Comparison of ENCODE assay signal across 8 mouse cellular contexts in the genomic region with DNA sequence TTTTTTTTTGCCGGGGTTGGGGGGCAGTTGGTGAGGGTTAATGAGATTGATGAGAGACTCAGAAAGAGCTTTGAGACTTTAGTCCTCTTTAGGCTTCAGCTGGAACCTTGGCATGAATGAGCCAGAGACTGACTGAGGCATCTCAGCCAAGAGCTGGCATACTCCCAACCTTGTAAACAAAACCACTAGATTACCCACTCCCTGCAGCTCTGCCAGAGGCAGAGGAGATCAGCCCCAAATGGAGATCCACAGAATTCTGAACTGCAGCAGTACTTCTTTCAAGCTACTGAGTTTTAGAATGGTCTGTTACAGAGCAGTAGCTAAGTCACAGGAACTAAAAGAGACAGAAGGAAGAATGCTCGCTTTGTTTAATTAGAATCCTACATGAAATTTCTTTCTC. TPM values are rescaled to one million over a fixed set of nuclear protein-coding genes. Genes with fewer than 3 reads are reported as not detected.
A peak's percentile ranks its signal among the peaks of the same experiment; 100 is the strongest.
DNase-seq lines count a peak whose midpoint lies in the region; TF ChIP-seq lines count a peak whose summit lies in the region.
"Had no signal": no experiment of that assay in that cellular context is flagged by ENCODE, and none has a peak within 500 bp of the region (broad histone marks: within the 10 kb centered on the region; RNA-seq: fewer than 3 reads in every experiment).

No protein-coding gene starts in this region.

- peak; percentile 77 for DNase-seq in liver, adult 2 months (ENCODE audit: extremely low read depth, low read depth, low spot score)
- DNase-seq in liver: no peak
- DNase-seq in brain, embryonic 14.5 days (ENCODE audit: low read depth): peak; percentile 90
- DNase-seq in cerebellum, postnatal 36 days: peak; percentile 47 to 53
- peak; percentile 70 for DNase-seq in lung, postnatal 10 days
- no peak for DNase-seq in spleen, adult 18-20 months
- no peak for DNase-seq in thymus, adult 2 months
- DNase-seq: liver, embryonic 13.5 days had no signal

- no peak overlapping the region for H3K9ac ChIP-seq in liver, adult 2 months (ENCODE audit: low read depth, low read length)
- H3K9ac ChIP-seq: liver, embryonic 13.5 days had no signal

- no peak overlapping the region for H3K4me3 ChIP-seq in liver, adult 2 months (ENCODE audit: insufficient read depth, low read depth, low read length)
- H3K4me3 ChIP-seq in thymus, adult 2 months (ENCODE audit: control insufficient read depth, insufficient read depth, low read length): no peak overlapping the region
- H3K4me3 ChIP-seq: liver, embryonic 13.5 days had no signal

- 57% methylated on average over 2 of the region's 2 CpGs for WGBS in liver, adult 2 months
- 90% methylated on average over 2 of the region's 2 CpGs for WGBS in thymus, adult 2 months

- no peaks in the 10 kb centered on the region; the same call in 1 of the 2 replicates for H3K4me1 ChIP-seq in liver, adult 2 months (ENCODE audit: control insufficient read depth, insufficient read depth, low read length)
- no peaks in the 10 kb centered on the region for H3K4me1 ChIP-seq in thymus, adult 2 months (replicated peaks; ENCODE audit: control insufficient read depth, insufficient read depth, low read length)
- H3K4me1 ChIP-seq: liver, embryonic 13.5 days had no signal

- no peaks in the 10 kb centered on the region for H3K27me3 ChIP-seq in liver, adult 2 months (ENCODE audit: control insufficient read depth, insufficient read depth, low read length)
- H3K27me3 ChIP-seq in thymus, adult 2 months (ENCODE audit: control insufficient read depth, insufficient read depth, low read length): no peaks in the 10 kb centered on the region
- H3K27me3 ChIP-seq: liver, embryonic 13.5 days had no signal

- no peaks in the 10 kb centered on the region for H3K36me3 ChIP-seq in liver, adult 2 months (ENCODE audit: control insufficient read depth, insufficient read depth, low read length)
- H3K36me3 ChIP-seq in thymus, adult 2 months (ENCODE audit: control insufficient read depth, insufficient read depth, low read length): no peaks in the 10 kb centered on the region
- H3K36me3 ChIP-seq: liver, embryonic 13.5 days had no signal

- no peaks in the 10 kb centered on the region for H3K79me2 ChIP-seq in liver, adult 2 months (ENCODE audit: control insufficient read depth, insufficient read depth, low read length)

- no peak overlapping the region for H3K27ac ChIP-seq in liver, adult 2 months (replicated peaks; ENCODE audit: insufficient read depth, low read depth, low read length)
- H3K27ac ChIP-seq in thymus, adult 2 months (ENCODE audit: control insufficient read depth, insufficient read depth, low read length): no peak overlapping the region
- H3K27ac ChIP-seq: liver, embryonic 13.5 days had no signal

- no peak for TF ChIP-seq CTCF in liver, adult 2 months (IDR thresholded peaks at IDR 0.05; ENCODE audit: low read depth, low read length)
- TF ChIP-seq CTCF in brain, embryonic 14.5 days (IDR thresholded peaks at IDR 0.05; ENCODE audit: borderline replicate concordance, extremely low read depth, insufficient read depth, insufficient read length): no peak
- no peak for TF ChIP-seq CTCF in thymus, adult 2 months (IDR thresholded peaks at IDR 0.05; ENCODE audit: borderline replicate concordance, control insufficient read depth, extremely low read depth, insufficient read depth, low read length, poor library complexity)

- TF ChIP-seq POLR2A in liver, adult 2 months (IDR thresholded peaks at IDR 0.05; ENCODE audit: extremely low read depth, insufficient read depth, low read length): no peak
- no peak for TF ChIP-seq POLR2A in brain, embryonic 14.5 days (IDR thresholded peaks at IDR 0.05; ENCODE audit: borderline replicate concordance, extremely low read depth, insufficient read depth, insufficient read length, poor library complexity, severe bottlenecking)
- TF ChIP-seq POLR2A in thymus, adult 2 months (IDR thresholded peaks at IDR 0.05; ENCODE audit: control insufficient read depth, extremely low read depth, insufficient read depth, low read length, poor library complexity): no peak

RNA-seq across cellular contexts. Expression of gene Sycp3, which starts 8.1 kb away (rescaled TPM):
- not detected in 2 replicates for total RNA-seq in liver, adult 2 months (2014; rRNA removed)
- not detected in 2 replicates for polyA plus RNA-seq in liver, adult 2 months (2012; rRNA removed)
- polyA plus RNA-seq in brain, embryonic 14.5 days (2012; rRNA removed): 0.23 TPM in 1 of 2 replicates, not detected in the other
- polyA plus RNA-seq in thymus, adult 2 months (2012; rRNA removed): not detected in 2 replicates

RNA-seq across cellular contexts. Expression of gene Chpt1, which starts 52.7 kb away (rescaled TPM):
- 118 and 137 TPM in 2 replicates for total RNA-seq in liver, adult 2 months (2014; rRNA removed)
- polyA plus RNA-seq in liver, adult 2 months (2012; rRNA removed): 59.0 and 120 TPM in 2 replicates
- polyA plus RNA-seq in brain, embryonic 14.5 days (2012; rRNA removed): 5.1 and 6.0 TPM in 2 replicates
- polyA plus RNA-seq in thymus, adult 2 months (2012; rRNA removed): 28.7 and 44.0 TPM in 2 replicates

Comparison
In these comparisons a context has a peak if more than half of its experiments do, and no peak if none do; other contexts are left out.
1. DNase-seq: peak in liver, adult 2 months (single experiment), brain, embryonic 14.5 days (single experiment), cerebellum, postnatal 36 days (2 of 2) and lung, postnatal 10 days (single experiment); none in liver (single experiment), spleen, adult 18-20 months (0 of 2) and thymus, adult 2 months (single experiment).